Mouse (Mus musculus): ENCODE measurements at regions not wholly inside any gene's neighbourhood (a gene's known extent, or its start where the extent isn't known, plus 50 kb on each side); places are given as distances from the start of the nearest gene placed in this dataset.

GRCm38 (mm10) chr13:53846221-53846620 lies 209.3 kb downstream of the Drd1 start:
- H3K4me3 ChIP-seq (ENCODE audit: insufficient read depth, low read depth, low read length): no peak overlapping the region
- no peak for TF ChIP-seq POLR2A (IDR thresholded peaks at IDR 0.05; ENCODE audit: insufficient read depth, low read depth, low read length)
- no peak for TF ChIP-seq CTCF (IDR thresholded peaks at IDR 0.05; ENCODE audit: insufficient read depth, low read depth, low read length)
- 91% methylated on average over 5 of the region's 5 CpGs for WGBS
- H3K27ac ChIP-seq (ENCODE audit: insufficient read depth, low read depth, low read length): no peak overlapping the region
- peaks cover 7% of the 10 kb centered on the region; the same call in 1 of the 2 replicates for H3K4me1 ChIP-seq (ENCODE audit: control insufficient read depth, insufficient read depth, low read length)

GRCm38 (mm10) chr13:53845786-53846185 lies 209.7 kb downstream of the Drd1 start:
- no peak overlapping the region for H3K27ac ChIP-seq (ENCODE audit: insufficient read depth, low read depth, low read length)

GRCm38 (mm10) chr13:53825957-53826580 lies 229.4 kb downstream of the Drd1 start:
- H3K4me1 ChIP-seq (ENCODE audit: control insufficient read depth, insufficient read depth, low read length): peaks cover 2% of the 10 kb centered on the region; the same call in 1 of the 2 replicates
- TF ChIP-seq CTCF (IDR thresholded peaks at IDR 0.05; ENCODE audit: insufficient read depth, low read depth, low read length) (no peak), POLR2A (IDR thresholded peaks at IDR 0.05; ENCODE audit: insufficient read depth, low read depth, low read length) (no peak)
- no peak overlapping the region for H3K4me3 ChIP-seq (ENCODE audit: insufficient read depth, low read depth, low read length)
- H3K27ac ChIP-seq (ENCODE audit: insufficient read depth, low read depth, low read length): no peak overlapping the region
- WGBS: 64% methylated on average over 8 of the region's 8 CpGs

More at GRCm38 (mm10) chr13:53845786-53846185, 209.7 kb downstream of the Drd1 start:
- TF ChIP-seq POLR2A (IDR thresholded peaks at IDR 0.05; ENCODE audit: insufficient read depth, low read depth, low read length) (no peak), CTCF (IDR thresholded peaks at IDR 0.05; ENCODE audit: insufficient read depth, low read depth, low read length) (no peak)
- 80% methylated on average over 14 of the region's 14 CpGs for WGBS
- Histone ChIP-seq H3K4me3 (ENCODE audit: insufficient read depth, low read depth, low read length) (no peak overlapping the region), H3K4me1 (ENCODE audit: control insufficient read depth, insufficient read depth, low read length) (peaks cover 7% of the 10 kb centered on the region; the same call in 1 of the 2 replicates)

GRCm38 (mm10) chr13:53822061-53822460 lies 233.4 kb downstream of the Drd1 start:
- WGBS: 83% methylated on average over 8 of the region's 8 CpGs
- no peak for TF ChIP-seq CTCF (IDR thresholded peaks at IDR 0.05; ENCODE audit: insufficient read depth, low read depth, low read length)
- no peak for TF ChIP-seq POLR2A (IDR thresholded peaks at IDR 0.05; ENCODE audit: insufficient read depth, low read depth, low read length)

GRCm38 (mm10) chr13:53815629-53816028 lies 239.9 kb downstream of the Drd1 start:
- Histone ChIP-seq H3K4me3 (ENCODE audit: insufficient read depth, low read depth, low read length) (no peak overlapping the region), H3K27ac (ENCODE audit: insufficient read depth, low read depth, low read length) (no peak overlapping the region), H3K4me1 (ENCODE audit: control insufficient read depth, insufficient read depth, low read length) (no peaks in the 10 kb centered on the region; the same call in 1 of the 2 replicates)
- TF ChIP-seq POLR2A (IDR thresholded peaks at IDR 0.05; ENCODE audit: insufficient read depth, low read depth, low read length) (no peak), CTCF (IDR thresholded peaks at IDR 0.05; ENCODE audit: insufficient read depth, low read depth, low read length) (no peak)
- 88% methylated on average over 7 of the region's 7 CpGs for WGBS

More at GRCm38 (mm10) chr13:53822061-53822460, 233.4 kb downstream of the Drd1 start:
- H3K27ac ChIP-seq (ENCODE audit: insufficient read depth, low read depth, low read length): no peak overlapping the region
- H3K4me1 ChIP-seq (ENCODE audit: control insufficient read depth, insufficient read depth, low read length): peaks cover 2% of the 10 kb centered on the region; the same call in 1 of the 2 replicates
- no peak overlapping the region for H3K4me3 ChIP-seq (ENCODE audit: insufficient read depth, low read depth, low read length)

- Histone ChIP-seq H3K4me1 (ENCODE audit: control insufficient read depth, insufficient read depth, low read length) (no peaks in the 10 kb centered on the region; the same call in 1 of the 2 replicates), H3K4me3 (ENCODE audit: insufficient read depth, low read depth, low read length) (no peak overlapping the region), H3K27ac (ENCODE audit: insufficient read depth, low read depth, low read length) (no peak overlapping the region)
- TF ChIP-seq CTCF (IDR thresholded peaks at IDR 0.05; ENCODE audit: insufficient read depth, low read depth, low read length) (no peak), POLR2A (IDR thresholded peaks at IDR 0.05; ENCODE audit: insufficient read depth, low read depth, low read length) (no peak)
- 87% methylated on average over 9 of the region's 9 CpGs for WGBS
Measured at GRCm38 (mm10) chr13:53814088-53814487, 241.4 kb downstream of the Drd1 start.

GRCm38 (mm10) chr13:53811862-53812261 lies 243.6 kb downstream of the Drd1 start:
- 57% methylated on average over 4 of the region's 4 CpGs for whole genome bisulfite sequencing

GRCm38 (mm10) chr13:53811151-53811550 lies 244.4 kb downstream of the Drd1 start:
- Histone ChIP-seq H3K27ac (ENCODE audit: insufficient read depth, low read depth, low read length) (no peak overlapping the region), H3K4me1 (ENCODE audit: control insufficient read depth, insufficient read depth, low read length) (peaks cover 15% of the 10 kb centered on the region)

More at GRCm38 (mm10) chr13:53811862-53812261, 243.6 kb downstream of the Drd1 start:
- peak; percentile 24; the same call in 1 of the 2 replicates for TF ChIP-seq CTCF (IDR thresholded peaks at IDR 0.05; ENCODE audit: insufficient read depth, low read depth, low read length)
- TF ChIP-seq POLR2A (IDR thresholded peaks at IDR 0.05; ENCODE audit: insufficient read depth, low read depth, low read length): no peak
- Histone ChIP-seq H3K27ac (ENCODE audit: insufficient read depth, low read depth, low read length) (no peak overlapping the region), H3K4me3 (ENCODE audit: insufficient read depth, low read depth, low read length) (no peak overlapping the region), H3K4me1 (ENCODE audit: control insufficient read depth, insufficient read depth, low read length) (peaks cover 8% of the 10 kb centered on the region)

GRCm38 (mm10) chr13:53807791-53808525 lies 247.5 kb downstream of the Drd1 start:
- Histone ChIP-seq H3K4me1 (ENCODE audit: control insufficient read depth, insufficient read depth, low read length) (peaks cover 18% of the 10 kb centered on the region), H3K4me3 (ENCODE audit: insufficient read depth, low read depth, low read length) (no peak overlapping the region), H3K27ac (ENCODE audit: insufficient read depth, low read depth, low read length) (no peak overlapping the region)
- whole genome bisulfite sequencing: 31% methylated on average over 13 of the region's 13 CpGs
- TF ChIP-seq CTCF (IDR thresholded peaks at IDR 0.05; ENCODE audit: insufficient read depth, low read depth, low read length): no peak

More at GRCm38 (mm10) chr13:53811151-53811550, 244.4 kb downstream of the Drd1 start:
- TF ChIP-seq CTCF (IDR thresholded peaks at IDR 0.05; ENCODE audit: insufficient read depth, low read depth, low read length) (no peak), POLR2A (IDR thresholded peaks at IDR 0.05; ENCODE audit: insufficient read depth, low read depth, low read length) (no peak)
- WGBS: 68% methylated on average over 8 of the region's 8 CpGs
- H3K4me3 ChIP-seq (ENCODE audit: insufficient read depth, low read depth, low read length): no peak overlapping the region

All from olfactory bulb, adult 2 months (tissue).